Mouse (Mus musculus): ENCODE data around the gene Snapc1. TPM values are rescaled to one million over a fixed set of nuclear protein-coding genes. Genes with fewer than 3 reads are reported as not detected.

Gene Snapc1
- total RNA-seq (2021): 10 to 100 TPM; 15.7 to 20.9 TPM
- long read RNA-seq, experiment 1, full-length matches to known transcripts: 17 of 28 reads
- long read RNA-seq, experiment 1, partial matches to known transcripts: 2 of 28 reads
- long read RNA-seq, experiment 1, other reads (novel, unspliced or antisense): 9 of 28 reads
- long read RNA-seq, experiment 2, full-length matches to known transcripts: 6 of 9 reads
- long read RNA-seq, experiment 2, partial matches to known transcripts: 0 of 9 reads
- long read RNA-seq, experiment 2, other reads (novel, unspliced or antisense): 3 of 9 reads

GRCm38 (mm10) chr12:73964291-73965281 is at the start of gene Snapc1:
Gene Snapc1, plus strand, starts transcription at chr12:73964481.
- DNase-seq: peak; percentile 96 to 97

GRCm38 (mm10) chr12:73918479-73918878 is 45.8 kb upstream of the Snapc1 start:
- no peak for DNase-seq

- DNase-seq: no peak
These were observed 34.0 kb upstream of the Snapc1 start for GRCm38 (mm10) chr12:73930266-73930665.

GRCm38 (mm10) chr12:73931274-73931673 is 33.0 kb upstream of the Snapc1 start:
- DNase-seq: peak; percentile 39 to 47

GRCm38 (mm10) chr12:73934528-73934927 is 29.8 kb upstream of the Snapc1 start:
- DNase-seq: no peak

GRCm38 (mm10) chr12:73937353-73937752 is 26.9 kb upstream of the Snapc1 start, which contains the start of gene Gm49321:
Gene Gm49321, plus strand, starts transcription at chr12:73937653.
- no peak for DNase-seq

- DNase-seq: peak in 1 of 2 experiments; percentile 24
These were observed 24.7 kb upstream of the Snapc1 start for GRCm38 (mm10) chr12:73939542-73939941.

GRCm38 (mm10) chr12:73948415-73948814 is 15.9 kb upstream of the Snapc1 start:
- no peak for DNase-seq

- DNase-seq: peak; percentile 37 to 64
These were observed 14.8 kb upstream of the Snapc1 start for GRCm38 (mm10) chr12:73949318-73950058.

- peak; percentile 29 to 35 for DNase-seq
These were observed 11.4 kb upstream of the Snapc1 start for GRCm38 (mm10) chr12:73952879-73953278.

- DNase-seq: no peak
These were observed 10.7 kb upstream of the Snapc1 start for GRCm38 (mm10) chr12:73953420-73954186.

GRCm38 (mm10) chr12:73954785-73955184 is 9.5 kb upstream of the Snapc1 start:
- no peak for DNase-seq

GRCm38 (mm10) chr12:73957676-73958075 is 6.6 kb upstream of the Snapc1 start:
- no peak for DNase-seq

- no peak for DNase-seq
These were observed 5.5 kb upstream of the Snapc1 start for GRCm38 (mm10) chr12:73958830-73959229.

- no peak for DNase-seq
These were observed 4.9 kb downstream of the Snapc1 start for GRCm38 (mm10) chr12:73969142-73969541.

- no peak for DNase-seq
These were observed 10.3 kb downstream of the Snapc1 start for GRCm38 (mm10) chr12:73974584-73974983.

- no peak for DNase-seq
These were observed 13.9 kb downstream of the Snapc1 start for GRCm38 (mm10) chr12:73978144-73978543.

- no peak for DNase-seq
These were observed 15.4 kb downstream of the Snapc1 start for GRCm38 (mm10) chr12:73979667-73980066.

- peak; percentile 57 to 59 for DNase-seq
These were observed 18.3 kb downstream of the Snapc1 start for GRCm38 (mm10) chr12:73982533-73982932.

GRCm38 (mm10) chr12:73986299-73986698 is 22.0 kb downstream of the Snapc1 start:
- no peak for DNase-seq

GRCm38 (mm10) chr12:73988393-73989008 is 24.2 kb downstream of the Snapc1 start:
- no peak for DNase-seq

All from adrenal gland, postnatal 36 days (tissue).